Mouse (Mus musculus) hindbrain, embryonic 12.5 days (tissue): ENCODE data around the gene Cntf. TPM values are rescaled to one million over a fixed set of nuclear protein-coding genes. Genes with fewer than 3 reads are reported as not detected.
A peak's percentile ranks its signal among the peaks of the same experiment; 100 is the strongest.

ENCODE experiments used
- ATAC-seq: fragments of 200-750 bp; cut with Nextera tagmentation; 2 replicates; pipeline ENCODE4 v1.8.0; 2017; ENCODE audit warnings: moderate TSS enrichment; ENCODE audit not compliant: low FRiP score
- H3K27ac ChIP-seq: fragments of 300-500 bp; sonication (generic); 2 replicates; pipeline ENCODE4 v1.5.1; 2016; ENCODE audit warnings: mild to moderate bottlenecking
- H3K27me3 ChIP-seq: fragments of 300-500 bp; sonication (generic); 2 replicates; pipeline ENCODE4 v1.6.1; 2016; ENCODE audit warnings: mild to moderate bottlenecking
- H3K36me3 ChIP-seq: fragments of 300-500 bp; sonication (generic); 2 replicates; pipeline ENCODE4 v1.6.1; 2016; ENCODE audit warnings: mild to moderate bottlenecking
- H3K4me1 ChIP-seq: fragments of 300-500 bp; sonication (generic); 2 replicates; pipeline ENCODE4 v1.6.1; 2016
- H3K4me2 ChIP-seq: fragments of 300-500 bp; sonication (generic); replicated peaks from 2 replicates; pipeline ENCODE4 v1.6.1; 2016; ENCODE audit warnings: mild to moderate bottlenecking
- H3K4me3 ChIP-seq: fragments of 300-500 bp; sonication (generic); 2 replicates; pipeline ENCODE4 v1.5.1; 2016; ENCODE audit warnings: mild to moderate bottlenecking
- H3K9ac ChIP-seq: fragments of 300-500 bp; sonication (generic); 2 replicates; pipeline ENCODE4 v1.6.1; 2016; ENCODE audit warnings: mild to moderate bottlenecking, moderate library complexity
- H3K9me3 ChIP-seq: fragments of 300-500 bp; sonication (generic); replicated peaks from 2 replicates; pipeline ENCODE4 v1.6.1; 2016; ENCODE audit warnings: mild to moderate bottlenecking
- WGBS: fragments of 180-500 bp; shearing (Covaris S2); methylation state at CpG from one replicate; pipeline ENCODE4 v1.1.7; 2016; 5-methylcytosine and 5-hydroxymethylcytosine counted together
- polyA plus RNA-seq: library from polyadenylated mRNA; unstranded; fragments of >200 nt; fragmentation: Nextera tagmentation; extraction: Ambion mirVana; gene quantifications from 2 replicates; pipeline ENCODE4 v1.2.1, GENCODE M21; 2016

Gene Cntf
- polyA plus RNA-seq: 1.5 and 1.6 TPM in 2 replicates

GRCm38 (mm10) chr19:12765308-12765707 is at the start of gene Cntf:
Gene Cntf (minus strand): TSS chr19:12765632.
- H3K4me1 ChIP-seq: no peaks in the 10 kb centered on the region
- H3K9ac ChIP-seq: no peak within 1 kb of the TSS
- H3K4me3 ChIP-seq: no peak within 1 kb of the TSS
- H3K4me2 ChIP-seq: no peak within 1 kb of the TSS
- WGBS: 61% methylated on average over 7 of the region's 7 CpGs
- H3K9me3 ChIP-seq: no peaks in the 10 kb centered on the region
- H3K36me3 ChIP-seq: peaks cover 59% of the 10 kb centered on the region
- H3K27ac ChIP-seq: no peak within 1 kb of the TSS
- no peak for ATAC-seq
- H3K27me3 ChIP-seq: no peaks in the 10 kb centered on the region

GRCm38 (mm10) chr19:12813883-12814282 is 48.5 kb upstream of the Cntf start:
- Histone ChIP-seq H3K9ac (no peak overlapping the region), H3K27ac (no peak overlapping the region), H3K9me3 (no peaks in the 10 kb centered on the region), H3K4me1 (no peaks in the 10 kb centered on the region), H3K36me3 (no peaks in the 10 kb centered on the region), H3K4me2 (no peak overlapping the region), H3K27me3 (no peaks in the 10 kb centered on the region), H3K4me3 (no peak overlapping the region)
- WGBS: 88% methylated on average over 1 of the region's 1 CpGs
- no peak for ATAC-seq

GRCm38 (mm10) chr19:12812644-12813364 is 47.4 kb upstream of the Cntf start:
- Histone ChIP-seq H3K27me3 (no peaks in the 10 kb centered on the region), H3K4me2 (no peak overlapping the region), H3K9me3 (no peaks in the 10 kb centered on the region), H3K4me1 (no peaks in the 10 kb centered on the region), H3K4me3 (no peak overlapping the region), H3K9ac (no peak overlapping the region), H3K36me3 (no peaks in the 10 kb centered on the region), H3K27ac (no peak overlapping the region)
- no peak for ATAC-seq
- 82% methylated on average over 1 of the region's 1 CpGs for WGBS

GRCm38 (mm10) chr19:12806214-12806613 is 40.8 kb upstream of the Cntf start:
- Histone ChIP-seq H3K4me1 (no peaks in the 10 kb centered on the region), H3K9ac (no peak overlapping the region), H3K27ac (no peak overlapping the region), H3K9me3 (no peaks in the 10 kb centered on the region), H3K4me2 (no peak overlapping the region), H3K27me3 (no peaks in the 10 kb centered on the region), H3K36me3 (no peaks in the 10 kb centered on the region), H3K4me3 (no peak overlapping the region)
- no peak for ATAC-seq
- WGBS: 78% methylated on average over 2 of the region's 2 CpGs

- no peaks in the 10 kb centered on the region for H3K9me3 ChIP-seq
- 82% methylated on average over 3 of the region's 3 CpGs for WGBS
- ATAC-seq: no peak
These were observed 40.3 kb upstream of the Cntf start for GRCm38 (mm10) chr19:12805730-12806129.

GRCm38 (mm10) chr19:12804237-12804636 is 38.8 kb upstream of the Cntf start:
- ATAC-seq: no peak
- H3K9ac ChIP-seq: no peak overlapping the region
- no peak overlapping the region for H3K4me3 ChIP-seq
- H3K27ac ChIP-seq: no peak overlapping the region
- WGBS: 79% methylated on average over 1 of the region's 1 CpGs
- no peak overlapping the region for H3K4me2 ChIP-seq
- H3K36me3 ChIP-seq: no peaks in the 10 kb centered on the region
- no peaks in the 10 kb centered on the region for H3K27me3 ChIP-seq
- H3K9me3 ChIP-seq: no peaks in the 10 kb centered on the region
- H3K4me1 ChIP-seq: no peaks in the 10 kb centered on the region

More at GRCm38 (mm10) chr19:12805730-12806129, 40.3 kb upstream of the Cntf start:
- Histone ChIP-seq H3K36me3 (no peaks in the 10 kb centered on the region), H3K4me3 (no peak overlapping the region), H3K9ac (no peak overlapping the region), H3K4me2 (no peak overlapping the region), H3K27me3 (no peaks in the 10 kb centered on the region), H3K4me1 (no peaks in the 10 kb centered on the region), H3K27ac (no peak overlapping the region)

GRCm38 (mm10) chr19:12802830-12803229 is 37.4 kb upstream of the Cntf start:
- Histone ChIP-seq H3K36me3 (no peaks in the 10 kb centered on the region), H3K4me1 (no peaks in the 10 kb centered on the region), H3K9me3 (no peaks in the 10 kb centered on the region), H3K27me3 (no peaks in the 10 kb centered on the region), H3K27ac (no peak overlapping the region), H3K9ac (no peak overlapping the region), H3K4me2 (no peak overlapping the region), H3K4me3 (no peak overlapping the region)
- WGBS: 76% methylated on average over 3 of the region's 3 CpGs
- ATAC-seq: no peak

GRCm38 (mm10) chr19:12801046-12801445 is 35.6 kb upstream of the Cntf start:
- H3K9me3 ChIP-seq: no peaks in the 10 kb centered on the region
- no peak for ATAC-seq
- no peak overlapping the region for H3K4me2 ChIP-seq
- H3K4me1 ChIP-seq: no peaks in the 10 kb centered on the region
- H3K27me3 ChIP-seq: no peaks in the 10 kb centered on the region
- no peaks in the 10 kb centered on the region for H3K36me3 ChIP-seq
- no peak overlapping the region for H3K4me3 ChIP-seq
- no peak overlapping the region for H3K27ac ChIP-seq
- no peak overlapping the region for H3K9ac ChIP-seq
- WGBS: 89% methylated on average over 3 of the region's 3 CpGs

GRCm38 (mm10) chr19:12800621-12801020 is 35.2 kb upstream of the Cntf start:
- Histone ChIP-seq H3K4me2 (no peak overlapping the region), H3K27me3 (no peaks in the 10 kb centered on the region), H3K4me1 (no peaks in the 10 kb centered on the region), H3K9ac (no peak overlapping the region), H3K36me3 (no peaks in the 10 kb centered on the region), H3K27ac (no peak overlapping the region), H3K9me3 (no peaks in the 10 kb centered on the region), H3K4me3 (no peak overlapping the region)
- 81% methylated on average over 2 of the region's 2 CpGs for WGBS
- no peak for ATAC-seq

GRCm38 (mm10) chr19:12799081-12799480 is 33.6 kb upstream of the Cntf start:
- 83% methylated on average over 3 of the region's 3 CpGs for WGBS
- H3K27ac ChIP-seq: no peak overlapping the region
- H3K9ac ChIP-seq: no peak overlapping the region
- ATAC-seq: no peak
- H3K9me3 ChIP-seq: no peaks in the 10 kb centered on the region
- H3K27me3 ChIP-seq: no peaks in the 10 kb centered on the region
- H3K4me1 ChIP-seq: no peaks in the 10 kb centered on the region
- H3K4me2 ChIP-seq: no peak overlapping the region
- H3K36me3 ChIP-seq: no peaks in the 10 kb centered on the region
- no peak overlapping the region for H3K4me3 ChIP-seq

GRCm38 (mm10) chr19:12798404-12798803 is 33.0 kb upstream of the Cntf start:
- Histone ChIP-seq H3K36me3 (no peaks in the 10 kb centered on the region), H3K9me3 (no peaks in the 10 kb centered on the region), H3K4me2 (no peak overlapping the region), H3K4me3 (no peak overlapping the region), H3K4me1 (no peaks in the 10 kb centered on the region), H3K9ac (no peak overlapping the region), H3K27ac (no peak overlapping the region), H3K27me3 (no peaks in the 10 kb centered on the region)
- WGBS: 81% methylated on average over 4 of the region's 4 CpGs
- no peak for ATAC-seq

- H3K36me3 ChIP-seq: no peaks in the 10 kb centered on the region
- no peak for ATAC-seq
- H3K27ac ChIP-seq: peak overlapping the region; percentile 99
- peaks cover 5% of the 10 kb centered on the region for H3K4me1 ChIP-seq
- no peak overlapping the region; the same call in 1 of the 2 replicates for H3K9ac ChIP-seq
- H3K9me3 ChIP-seq: no peaks in the 10 kb centered on the region
- H3K27me3 ChIP-seq: no peaks in the 10 kb centered on the region
- WGBS: 1% methylated on average over 7 of the region's 7 CpGs
- H3K4me2 ChIP-seq: peak overlapping the region; percentile 63
- H3K4me3 ChIP-seq: peak overlapping the region; percentile 94
These were observed 31.6 kb upstream of the Cntf start for GRCm38 (mm10) chr19:12797071-12797470.

GRCm38 (mm10) chr19:12796328-12796931 is 31.0 kb upstream of the Cntf start:
- H3K36me3 ChIP-seq: no peaks in the 10 kb centered on the region
- H3K9ac ChIP-seq: peak overlapping the region; percentile 59
- H3K4me1 ChIP-seq: peaks cover 8% of the 10 kb centered on the region
- peak overlapping the region; percentile 63 for H3K4me2 ChIP-seq
- peak overlapping the region; percentile 94 for H3K4me3 ChIP-seq
- ATAC-seq: peak; percentile 17
- peak overlapping the region; percentile 99 for H3K27ac ChIP-seq
- no peaks in the 10 kb centered on the region for H3K9me3 ChIP-seq
- H3K27me3 ChIP-seq: no peaks in the 10 kb centered on the region
- under 1% methylated on average over 29 of the region's 29 CpGs for WGBS
